Mouse (Mus musculus) A20 (cell line): ENCODE measurements at regions not wholly inside any gene's neighbourhood (a gene's known extent, or its start where the extent isn't known, plus 50 kb on each side); places are given as distances from the start of the nearest gene placed in this dataset.

ENCODE experiments used
- DNase-seq: peaks from one replicate; pipeline ENCODE4 v3.0.0-alpha.2; 2011; ENCODE audit warnings: low read depth, low spot score

GRCm38 (mm10) chr3:60411746-60412145 lies 60.9 kb upstream of the Mbnl1 start:
- no peak for DNase-seq

GRCm38 (mm10) chr3:60412206-60412605 lies 60.4 kb upstream of the Mbnl1 start:
- no peak for DNase-seq

GRCm38 (mm10) chr3:60413749-60414148 lies 58.9 kb upstream of the Mbnl1 start:
- no peak for DNase-seq

GRCm38 (mm10) chr3:60417001-60417400 lies 55.6 kb upstream of the Mbnl1 start:
- no peak for DNase-seq

GRCm38 (mm10) chr3:60418652-60419051 lies 54.0 kb upstream of the Mbnl1 start:
- no peak for DNase-seq

- no peak for DNase-seq
These were observed 53.4 kb upstream of the Mbnl1 start for GRCm38 (mm10) chr3:60419216-60419615.
